Mouse (Mus musculus): ENCODE results near the gene Rims4. TPM values are rescaled to one million over a fixed set of nuclear protein-coding genes. Genes with fewer than 3 reads are reported as not detected.
A peak's percentile ranks its signal among the peaks of the same experiment; 100 is the strongest.

Gene Rims4
- polyA plus RNA-seq, 1 experiment from 2014 or later = 0.13 TPM

DNA sequence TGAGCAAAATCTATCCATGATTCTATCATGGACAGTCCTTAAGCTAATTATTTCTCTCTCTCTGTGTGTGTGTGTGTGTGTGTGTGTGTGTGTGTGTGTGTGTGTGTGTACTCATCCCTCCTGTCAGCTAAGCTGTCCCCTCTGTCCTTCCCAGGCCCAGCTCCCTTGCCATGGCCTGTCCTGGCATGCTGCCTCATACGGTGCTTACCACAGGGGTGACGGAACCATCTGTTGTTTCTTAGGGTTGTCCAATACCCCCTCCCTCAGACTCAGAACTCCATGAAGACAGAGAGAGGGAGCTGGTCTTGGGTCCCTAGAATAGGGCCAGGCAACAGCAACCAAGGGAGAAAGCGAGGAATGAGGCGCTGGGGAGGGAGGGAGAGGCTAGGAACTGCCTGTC is 14.2 kb downstream of the Rims4 start:
- H3K27ac ChIP-seq = no peak overlapping the region
- 76% methylated on average over 4 of the region's 4 CpGs for WGBS

DNA sequence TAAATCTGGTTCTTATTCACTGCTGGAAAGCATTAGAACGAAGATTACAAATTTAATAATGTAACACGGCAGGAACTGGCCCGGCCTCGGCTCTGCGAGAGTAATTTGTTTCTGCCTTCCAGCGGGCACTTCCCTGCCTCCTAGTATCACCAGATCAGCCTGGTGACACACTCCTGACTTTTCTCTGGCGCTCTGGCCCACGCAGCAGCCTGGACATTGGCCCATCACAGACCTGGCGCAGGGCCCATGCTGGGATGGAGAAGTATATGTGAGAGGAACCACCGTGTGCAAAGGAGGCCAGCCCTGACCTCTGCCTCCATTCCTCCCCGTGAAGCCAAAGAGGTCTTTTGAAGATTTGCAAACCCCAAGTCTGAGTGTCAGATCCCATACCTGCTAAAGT is 15.0 kb downstream of the Rims4 start:
- Histone ChIP-seq H3K4me3 (no peak overlapping the region), H3K9me3 (no peaks in the 10 kb centered on the region), H3K4me2 (no peak overlapping the region), H3K9ac (no peak overlapping the region), H3K27me3 (peaks cover 16% of the 10 kb centered on the region), H3K27ac (0 out of 2 replicates have a peak overlapping the region, but pooled peaks have one; percentile 22), H3K4me1 (peaks cover 10% of the 10 kb centered on the region), H3K36me3 (no peaks in the 10 kb centered on the region)
- WGBS = 45% methylated on average over 11 of the region's 11 CpGs
- no peak for ATAC-seq (ENCODE audit: insufficient number of reproducible peaks, low FRiP score, low TSS enrichment, low read depth)

More for the DNA sequence above, 14.2 kb downstream of the Rims4 start:
- H3K27me3 ChIP-seq = peaks cover 16% of the 10 kb centered on the region
- H3K4me1 ChIP-seq = peaks cover 10% of the 10 kb centered on the region
- H3K4me3 ChIP-seq = no peak overlapping the region
- H3K36me3 ChIP-seq = no peaks in the 10 kb centered on the region
- H3K9ac ChIP-seq = no peak overlapping the region
- no peaks in the 10 kb centered on the region for H3K9me3 ChIP-seq
- no peak for ATAC-seq (ENCODE audit: insufficient number of reproducible peaks, low FRiP score, low TSS enrichment, low read depth)
- no peak overlapping the region for H3K4me2 ChIP-seq

DNA sequence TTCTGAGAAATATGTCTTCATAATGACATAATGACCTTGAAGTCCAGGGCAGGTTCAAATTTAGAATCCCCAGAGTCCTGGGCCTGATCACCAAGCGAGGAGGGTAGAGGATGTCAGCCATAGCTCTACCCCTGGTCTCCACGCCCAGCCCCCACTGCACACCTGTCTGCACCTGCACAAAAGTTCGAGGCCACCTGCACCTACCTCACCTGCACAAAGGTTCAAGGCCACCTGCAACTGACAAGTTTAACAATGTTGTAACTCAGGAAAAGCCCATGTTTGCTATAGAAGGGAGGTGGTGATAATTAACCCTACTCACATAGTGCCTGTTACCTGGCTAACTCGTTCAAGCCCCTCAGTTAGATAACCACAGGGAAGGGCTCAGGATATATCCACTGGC is 16.0 kb downstream of the Rims4 start:
- Histone ChIP-seq H3K4me1 (peaks cover 10% of the 10 kb centered on the region), H3K9me3 (no peaks in the 10 kb centered on the region), H3K9ac (no peak overlapping the region), H3K4me2 (no peak overlapping the region), H3K27ac (no peak overlapping the region), H3K4me3 (no peak overlapping the region), H3K36me3 (no peaks in the 10 kb centered on the region), H3K27me3 (peaks cover 13% of the 10 kb centered on the region)
- ATAC-seq (ENCODE audit: insufficient number of reproducible peaks, low FRiP score, low TSS enrichment, low read depth) = no peak
- WGBS = 74% methylated on average over 4 of the region's 4 CpGs

DNA sequence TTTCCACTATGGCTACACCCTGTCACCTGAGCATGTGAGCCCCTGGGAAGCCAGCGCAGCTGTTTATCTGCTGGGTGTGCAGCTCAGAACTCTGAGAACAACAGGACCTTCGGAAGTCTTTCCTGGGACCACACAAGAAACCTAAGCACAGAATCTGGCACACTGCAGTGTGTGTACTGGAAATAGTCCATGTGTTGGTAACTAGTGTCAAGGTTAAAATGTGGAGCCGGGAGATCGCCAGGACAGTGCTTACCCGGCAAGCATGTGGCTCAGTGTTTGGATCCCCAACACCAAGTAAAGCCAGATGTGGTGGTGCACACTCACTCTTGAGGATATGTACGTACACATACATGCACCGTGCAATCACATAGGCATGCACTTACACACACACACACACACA is 17.4 kb downstream of the Rims4 start:
- Histone ChIP-seq H3K27ac (no peak overlapping the region), H3K4me2 (no peak overlapping the region), H3K9me3 (no peaks in the 10 kb centered on the region), H3K9ac (no peak overlapping the region), H3K27me3 (peaks cover 13% of the 10 kb centered on the region), H3K36me3 (no peaks in the 10 kb centered on the region), H3K4me1 (peaks cover 10% of the 10 kb centered on the region), H3K4me3 (no peak overlapping the region)
- ATAC-seq (ENCODE audit: insufficient number of reproducible peaks, low FRiP score, low TSS enrichment, low read depth) = no peak
- 61% methylated on average over 7 of the region's 7 CpGs for WGBS

DNA sequence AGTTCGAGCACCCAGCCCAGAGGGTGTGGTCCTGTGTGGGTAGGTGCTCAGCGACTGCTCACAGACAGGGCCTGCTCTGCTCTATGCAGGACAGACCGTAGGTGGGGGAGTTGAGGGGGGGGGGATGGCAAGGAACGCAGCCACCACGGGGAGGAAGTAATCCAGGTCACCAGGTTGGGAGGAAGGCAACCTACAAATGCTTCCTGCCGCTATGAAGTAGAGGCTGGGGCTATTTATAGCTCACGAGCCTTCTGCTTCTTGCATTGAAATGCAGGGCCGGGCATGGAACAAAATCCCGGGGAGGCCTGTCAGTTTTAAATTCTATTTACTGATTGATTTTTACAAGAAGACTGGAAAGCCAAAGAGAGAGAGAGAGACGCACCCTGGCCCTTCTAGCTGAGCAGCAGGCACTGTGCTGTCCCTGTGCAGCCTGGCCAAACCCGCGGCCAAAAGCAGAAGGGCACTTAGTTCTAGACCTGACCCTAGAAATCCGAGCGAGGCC is 18.5 kb downstream of the Rims4 start:
- WGBS = 38% methylated on average over 14 of the region's 14 CpGs
- ATAC-seq (ENCODE audit: insufficient number of reproducible peaks, low FRiP score, low TSS enrichment, low read depth) = no peak

DNA sequence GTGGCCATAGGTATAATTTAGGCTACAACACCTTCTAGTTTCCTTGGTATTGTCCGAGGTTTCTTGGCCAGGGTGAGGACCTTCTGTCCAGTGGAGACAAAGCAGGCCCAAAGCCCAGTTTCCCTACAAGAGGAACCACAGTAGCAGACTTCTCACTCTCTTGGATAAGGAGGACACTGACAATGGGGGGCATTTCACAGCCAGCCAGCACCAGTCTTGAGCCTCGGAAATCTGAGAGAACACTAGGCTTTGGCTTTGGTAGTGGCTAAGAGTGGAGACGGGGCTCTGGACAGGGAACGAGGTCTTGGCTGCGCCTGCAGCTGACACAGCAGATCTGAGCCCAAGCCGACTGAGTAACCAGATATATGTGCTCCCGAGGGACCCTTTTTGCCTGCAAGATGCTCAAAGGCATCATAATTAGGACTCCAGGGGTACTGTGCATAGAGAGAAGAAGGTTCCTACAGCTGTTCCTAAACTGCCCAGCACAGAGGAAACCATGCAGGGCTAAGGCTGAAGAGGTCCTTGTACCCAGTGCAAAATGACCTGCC is 20.4 kb downstream of the Rims4 start:
- H3K36me3 ChIP-seq = no peaks in the 10 kb centered on the region
- ATAC-seq (ENCODE audit: insufficient number of reproducible peaks, low FRiP score, low TSS enrichment, low read depth) = no peak
- no peak overlapping the region for H3K27ac ChIP-seq
- WGBS = 61% methylated on average over 7 of the region's 7 CpGs
- H3K4me3 ChIP-seq = no peak overlapping the region
- peaks cover 7% of the 10 kb centered on the region for H3K4me1 ChIP-seq
- no peaks in the 10 kb centered on the region for H3K9me3 ChIP-seq
- no peak overlapping the region for H3K9ac ChIP-seq
- peaks cover 5% of the 10 kb centered on the region; the same call in 1 of the 2 replicates for H3K27me3 ChIP-seq
- no peak overlapping the region for H3K4me2 ChIP-seq

More for the DNA sequence above, 18.5 kb downstream of the Rims4 start:
- Histone ChIP-seq H3K9me3 (no peaks in the 10 kb centered on the region), H3K27ac (no peak overlapping the region), H3K9ac (no peak overlapping the region), H3K36me3 (no peaks in the 10 kb centered on the region), H3K4me3 (no peak overlapping the region), H3K4me2 (no peak overlapping the region), H3K4me1 (peaks cover 10% of the 10 kb centered on the region), H3K27me3 (peaks cover 10% of the 10 kb centered on the region)

DNA sequence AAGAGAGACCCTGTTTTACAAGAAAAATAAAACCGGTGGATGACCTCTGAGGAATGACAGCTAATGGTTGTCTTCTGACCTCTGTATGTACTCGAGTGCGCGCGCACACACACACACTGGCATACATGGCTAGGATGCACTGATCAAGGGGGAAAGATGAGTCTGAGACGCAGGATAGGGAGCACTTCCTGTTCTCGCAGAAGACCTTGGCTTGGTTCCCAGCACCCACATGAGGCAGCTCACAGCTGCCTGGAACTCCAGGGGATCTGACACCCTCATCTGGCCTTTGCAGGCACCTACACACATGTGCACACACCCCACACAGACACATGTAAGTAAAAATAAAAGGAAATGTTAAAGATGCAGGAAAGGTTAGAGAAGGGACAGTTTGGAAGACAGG is 21.5 kb downstream of the Rims4 start:
- H3K27ac ChIP-seq = no peak overlapping the region
- no peak overlapping the region for H3K4me3 ChIP-seq
- no peaks in the 10 kb centered on the region for H3K9me3 ChIP-seq
- no peak for ATAC-seq (ENCODE audit: insufficient number of reproducible peaks, low FRiP score, low TSS enrichment, low read depth)
- H3K27me3 ChIP-seq = peaks cover 5% of the 10 kb centered on the region; the same call in 1 of the 2 replicates
- no peaks in the 10 kb centered on the region for H3K36me3 ChIP-seq
- H3K4me1 ChIP-seq = peaks cover 7% of the 10 kb centered on the region
- H3K4me2 ChIP-seq = no peak overlapping the region
- H3K9ac ChIP-seq = no peak overlapping the region
- 90% methylated on average over 7 of the region's 7 CpGs for WGBS

DNA sequence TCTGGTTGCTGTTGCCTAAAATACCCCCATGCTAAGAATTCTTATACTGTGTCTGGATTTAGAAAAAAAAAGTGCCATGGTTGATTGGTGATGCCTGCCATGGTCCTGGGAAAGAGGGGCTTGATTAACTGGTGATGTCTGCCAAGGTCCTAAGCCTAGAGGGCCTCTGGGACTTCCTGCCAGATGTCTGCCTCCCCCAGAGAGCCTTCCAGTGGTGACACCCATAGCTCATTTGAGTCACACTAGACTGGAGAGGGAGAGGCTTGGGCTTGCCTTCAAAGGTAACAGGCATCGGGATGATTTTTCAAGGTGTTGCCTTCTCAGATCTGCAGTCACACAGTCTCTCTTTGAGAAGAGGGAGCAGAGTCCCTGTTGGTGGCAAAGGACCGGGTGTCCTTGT is 23.3 kb downstream of the Rims4 start:
- Histone ChIP-seq H3K9ac (no peak overlapping the region), H3K4me3 (no peak overlapping the region), H3K4me1 (peaks cover 4% of the 10 kb centered on the region), H3K27me3 (peaks cover 5% of the 10 kb centered on the region; the same call in 1 of the 2 replicates), H3K27ac (no peak overlapping the region), H3K4me2 (no peak overlapping the region), H3K9me3 (no peaks in the 10 kb centered on the region), H3K36me3 (no peaks in the 10 kb centered on the region)
- 50% methylated on average over 2 of the region's 2 CpGs for WGBS
- no peak for ATAC-seq (ENCODE audit: insufficient number of reproducible peaks, low FRiP score, low TSS enrichment, low read depth)

DNA sequence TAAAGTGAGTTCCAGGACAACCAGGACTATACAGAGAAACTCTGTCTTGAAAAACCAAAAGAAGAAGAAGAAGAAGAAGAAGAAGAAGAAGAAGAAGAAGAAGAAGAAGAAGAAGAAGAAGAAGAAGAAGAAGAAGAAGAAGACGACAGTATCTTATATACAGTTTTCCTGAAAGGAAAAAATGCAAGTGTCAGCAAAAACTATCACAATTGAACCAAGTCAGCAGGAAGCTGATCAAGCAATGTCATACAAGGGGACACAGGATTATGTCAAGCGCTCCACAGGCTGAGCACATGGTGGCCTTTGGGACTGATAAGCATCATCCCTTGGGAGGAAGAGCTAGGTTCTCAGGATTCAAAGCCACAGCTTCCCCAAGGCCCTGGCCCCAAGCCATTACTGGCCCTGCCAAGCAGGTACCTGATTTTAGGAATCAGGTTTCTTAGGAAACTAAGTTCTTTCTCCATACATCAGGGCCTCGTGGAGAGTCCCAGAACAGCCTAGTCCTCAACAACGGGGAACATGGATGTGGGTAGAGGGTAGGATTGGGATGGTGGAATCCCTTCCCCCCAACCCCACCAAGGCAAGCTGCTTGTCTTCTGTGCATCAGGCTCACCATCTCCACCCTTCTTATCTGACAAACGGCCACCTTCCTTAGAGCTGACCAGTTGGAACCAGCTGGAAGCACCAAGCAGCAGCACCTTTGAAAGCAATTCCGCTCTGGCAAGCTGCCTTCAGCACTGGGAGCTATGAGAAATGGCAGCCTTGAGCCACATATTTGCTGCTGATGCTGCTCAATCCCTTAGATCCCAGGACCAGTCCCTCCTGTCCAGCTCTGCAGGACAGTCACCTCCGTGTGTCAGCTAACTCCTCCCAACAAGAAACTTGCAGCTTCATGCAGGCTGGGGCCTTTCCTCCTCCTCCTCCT is 24.8 kb downstream of the Rims4 start:
- H3K27ac ChIP-seq = no peak overlapping the region
- no peak overlapping the region for H3K9ac ChIP-seq
- H3K4me1 ChIP-seq = no peaks in the 10 kb centered on the region; the same call in 1 of the 2 replicates
- H3K27me3 ChIP-seq = no peaks in the 10 kb centered on the region
- WGBS = 62% methylated on average over 7 of the region's 7 CpGs
- H3K9me3 ChIP-seq = no peaks in the 10 kb centered on the region
- H3K36me3 ChIP-seq = no peaks in the 10 kb centered on the region
- no peak overlapping the region for H3K4me2 ChIP-seq
- no peak for ATAC-seq (ENCODE audit: insufficient number of reproducible peaks, low FRiP score, low TSS enrichment, low read depth)
- no peak overlapping the region for H3K4me3 ChIP-seq

DNA sequence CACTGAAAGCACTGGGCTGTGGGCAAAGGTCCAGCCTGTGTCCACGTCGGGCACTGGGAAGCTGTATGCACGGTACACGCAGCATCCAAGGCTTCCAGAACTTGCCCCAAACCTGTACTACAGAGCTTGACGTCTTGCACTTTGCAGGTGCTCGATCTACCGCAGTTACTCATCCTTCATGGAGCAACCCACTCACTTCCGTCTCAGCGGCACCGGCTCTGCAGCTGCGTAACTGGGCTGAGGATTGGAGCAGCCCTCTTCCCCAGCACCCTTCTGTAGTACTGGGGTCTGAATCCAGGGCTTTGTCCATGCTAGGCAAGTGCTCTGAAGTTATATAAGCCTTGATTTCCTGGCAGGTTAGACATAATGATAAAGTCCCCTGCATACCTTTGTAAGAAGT is 27.2 kb downstream of the Rims4 start:
- Histone ChIP-seq H3K9me3 (no peaks in the 10 kb centered on the region), H3K9ac (no peak overlapping the region), H3K4me2 (no peak overlapping the region), H3K36me3 (no peaks in the 10 kb centered on the region), H3K4me1 (no peaks in the 10 kb centered on the region), H3K27ac (no peak overlapping the region), H3K27me3 (no peaks in the 10 kb centered on the region), H3K4me3 (no peak overlapping the region)
- 88% methylated on average over 11 of the region's 11 CpGs for WGBS
- no peak for ATAC-seq (ENCODE audit: insufficient number of reproducible peaks, low FRiP score, low TSS enrichment, low read depth)

DNA sequence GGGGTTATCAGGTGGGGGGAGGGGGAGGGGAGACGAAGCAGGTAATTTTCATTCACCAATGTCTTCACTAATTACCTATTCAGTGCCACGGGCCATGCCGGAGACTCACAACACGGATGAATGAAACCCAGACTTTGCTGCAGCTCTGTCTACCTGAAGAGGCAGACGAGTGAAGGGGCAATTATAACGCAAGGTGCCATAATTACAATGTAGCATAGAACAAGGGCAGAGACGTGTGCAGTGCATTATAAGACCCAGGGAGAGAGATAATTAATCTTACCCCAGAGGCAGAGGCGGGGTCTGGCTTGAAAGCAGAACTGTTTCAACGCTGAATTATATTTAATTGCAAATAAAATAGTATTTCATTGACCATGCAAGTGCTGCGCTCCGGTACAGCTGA is 27.9 kb downstream of the Rims4 start:
- H3K36me3 ChIP-seq = no peaks in the 10 kb centered on the region
- H3K4me3 ChIP-seq = no peak overlapping the region
- H3K4me1 ChIP-seq = no peaks in the 10 kb centered on the region
- no peaks in the 10 kb centered on the region for H3K27me3 ChIP-seq
- 54% methylated on average over 11 of the region's 11 CpGs for WGBS
- H3K9ac ChIP-seq = no peak overlapping the region
- ATAC-seq (ENCODE audit: insufficient number of reproducible peaks, low FRiP score, low TSS enrichment, low read depth) = no peak
- no peak overlapping the region for H3K4me2 ChIP-seq
- H3K9me3 ChIP-seq = no peaks in the 10 kb centered on the region
- no peak overlapping the region for H3K27ac ChIP-seq

DNA sequence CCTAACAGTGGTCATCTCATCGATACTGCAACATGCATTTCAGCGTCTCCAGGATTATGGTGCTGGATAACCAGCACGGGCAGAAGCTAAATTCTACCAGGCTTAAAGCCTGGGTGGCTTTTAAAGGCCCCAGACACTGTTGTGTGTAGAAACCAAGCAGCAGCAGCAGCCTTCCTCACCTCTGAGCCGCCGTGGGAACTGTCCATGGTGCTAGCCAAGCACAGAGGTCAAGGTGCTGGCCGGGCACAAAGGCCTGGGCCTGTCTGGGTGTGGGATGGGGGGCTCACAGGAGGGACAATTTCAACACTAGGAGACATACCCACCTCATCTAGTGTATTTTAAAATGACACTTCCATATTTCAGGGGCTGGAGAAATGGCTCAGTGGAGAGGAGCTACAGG is 29.1 kb downstream of the Rims4 start:
- WGBS = 34% methylated on average over 6 of the region's 6 CpGs
- Histone ChIP-seq H3K9ac (no peak overlapping the region), H3K4me3 (no peak overlapping the region), H3K27me3 (no peaks in the 10 kb centered on the region), H3K9me3 (no peaks in the 10 kb centered on the region), H3K4me1 (no peaks in the 10 kb centered on the region), H3K27ac (no peak overlapping the region), H3K4me2 (no peak overlapping the region), H3K36me3 (no peaks in the 10 kb centered on the region)
- no peak for ATAC-seq (ENCODE audit: insufficient number of reproducible peaks, low FRiP score, low TSS enrichment, low read depth)
